Mouse (Mus musculus): ENCODE measurements around the gene Samd4. TPM values are rescaled to one million over a fixed set of nuclear protein-coding genes. Genes with fewer than 3 reads are reported as not detected.

The Samd4 gene
- polyA plus RNA-seq, 1 experiment from 2014 or later = 17.6 TPM

DNA sequence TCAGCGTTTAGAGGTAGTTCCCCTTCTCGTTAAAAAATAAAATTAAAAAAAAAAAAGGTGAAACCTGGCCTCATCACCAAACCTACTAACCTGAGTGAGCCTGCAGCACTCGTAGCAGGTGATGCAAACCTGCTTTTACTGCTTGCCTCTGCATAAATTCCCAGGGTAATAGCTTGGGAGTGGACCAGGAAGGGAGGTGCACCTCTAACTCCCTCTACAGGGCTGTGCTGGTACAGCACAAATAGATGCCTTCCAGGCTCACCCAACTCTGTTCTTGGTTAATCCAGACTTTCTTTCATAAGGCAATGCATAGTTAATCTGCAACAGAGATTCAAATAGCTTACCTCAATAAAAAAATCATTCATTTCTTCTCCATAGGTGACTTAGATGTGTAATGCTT is 121.5 kb downstream of the Samd4 start:
- Histone ChIP-seq H3K4me1 (replicated peaks) (peaks cover 45% of the 10 kb centered on the region), H3K4me3 (no peak overlapping the region), H3K27me3 (no peaks in the 10 kb centered on the region), H3K36me3 (no peaks in the 10 kb centered on the region), H3K27ac (no peak overlapping the region), H3K9ac (no peak overlapping the region), H3K4me2 (no peak overlapping the region), H3K9me3 (replicated peaks) (no peaks in the 10 kb centered on the region)
- 40% methylated on average over 3 of the region's 3 CpGs for WGBS
- ATAC-seq (replicated peaks; ENCODE audit: insufficient number of reproducible peaks, insufficient read depth, low FRiP score, low read depth) = no peak

DNA sequence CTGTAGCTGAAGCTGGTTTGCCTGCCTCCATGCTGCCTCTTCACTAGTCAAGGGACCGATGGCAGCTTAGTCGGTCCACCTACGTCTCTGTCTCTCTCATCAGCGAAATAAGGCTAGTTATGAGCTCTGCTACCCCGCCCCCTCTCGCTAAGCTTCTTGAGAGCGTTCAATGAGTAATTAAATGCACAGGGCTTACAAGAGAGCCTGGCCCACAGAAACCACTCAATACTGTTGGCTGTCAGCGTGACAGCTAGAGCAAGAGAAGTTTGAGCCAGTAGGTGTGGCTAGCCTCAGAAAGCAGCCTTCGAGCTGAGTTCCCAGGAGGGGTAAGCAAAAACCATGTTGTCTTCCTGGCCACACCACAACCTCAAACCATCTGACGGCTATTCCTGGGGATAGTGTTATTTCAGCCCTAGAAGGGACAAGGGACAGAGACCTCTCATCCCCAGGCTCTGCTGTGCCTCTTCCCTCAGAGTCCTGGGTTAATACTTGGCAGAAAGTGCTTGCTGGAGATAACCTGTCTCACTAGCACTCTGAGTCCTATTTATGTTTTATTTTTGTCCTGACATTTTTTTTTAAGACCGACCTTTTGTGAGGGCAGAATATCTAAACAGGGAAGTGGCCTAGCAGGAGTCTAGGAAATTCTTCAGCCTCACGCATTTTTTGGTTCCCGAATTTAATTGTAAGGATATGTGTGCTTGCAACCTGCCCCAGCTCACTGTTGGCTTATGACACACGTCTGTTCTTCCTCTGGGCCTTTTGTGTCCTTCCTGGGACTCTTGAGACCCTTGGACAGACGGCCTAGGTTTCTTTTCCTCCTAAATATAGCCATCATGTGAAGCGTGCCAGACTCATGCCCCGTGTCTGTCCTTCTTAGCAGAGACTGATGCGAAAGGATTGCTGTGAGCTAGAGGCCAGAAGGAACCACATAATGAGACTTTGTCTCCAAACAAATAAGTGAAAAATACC is 128.8 kb downstream of the Samd4 start:
- Histone ChIP-seq H3K36me3 (no peaks in the 10 kb centered on the region), H3K4me2 (peak overlapping the region; percentile 49), H3K27ac (peak overlapping the region; percentile 88), H3K4me1 (replicated peaks) (peaks cover 43% of the 10 kb centered on the region), H3K9me3 (replicated peaks) (no peaks in the 10 kb centered on the region), H3K27me3 (no peaks in the 10 kb centered on the region), H3K9ac (0 out of 2 replicates have a peak overlapping the region, but pooled peaks have one; percentile 22), H3K4me3 (no peak overlapping the region)
- 34% methylated on average over 18 of the region's 18 CpGs for WGBS
- peak; percentile 68; the same call in 1 of the 2 replicates for ATAC-seq (replicated peaks; ENCODE audit: insufficient number of reproducible peaks, insufficient read depth, low FRiP score, low read depth)

DNA sequence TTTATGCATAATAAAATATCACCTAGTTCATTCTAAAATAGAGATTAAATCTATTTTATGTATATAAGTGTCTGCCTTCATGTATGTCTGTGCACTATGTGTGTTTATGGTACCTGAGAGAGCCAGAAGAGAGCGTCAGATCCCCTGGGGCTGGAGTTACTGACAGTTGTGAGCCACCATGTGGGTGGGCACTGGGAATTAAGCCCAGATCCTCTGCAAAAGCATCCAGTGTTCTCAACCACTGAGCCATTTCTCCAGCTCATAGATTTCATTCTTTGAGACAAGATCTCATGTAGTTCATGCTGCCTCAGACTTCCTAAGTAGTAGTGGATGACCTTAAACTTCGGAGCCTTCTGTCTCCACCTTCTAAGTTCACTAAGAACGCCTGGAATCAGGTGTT is 133.0 kb downstream of the Samd4 start:
- no peaks in the 10 kb centered on the region for H3K9me3 ChIP-seq (replicated peaks)
- H3K27me3 ChIP-seq = no peaks in the 10 kb centered on the region
- peaks cover 25% of the 10 kb centered on the region for H3K4me1 ChIP-seq (replicated peaks)
- ATAC-seq (replicated peaks; ENCODE audit: insufficient number of reproducible peaks, insufficient read depth, low FRiP score, low read depth) = no peak
- 90% methylated on average over 3 of the region's 3 CpGs for WGBS
- H3K27ac ChIP-seq = no peak overlapping the region
- no peak overlapping the region for H3K4me3 ChIP-seq
- no peak overlapping the region for H3K4me2 ChIP-seq
- H3K36me3 ChIP-seq = peaks cover 6% of the 10 kb centered on the region; the same call in 1 of the 2 replicates
- no peak overlapping the region for H3K9ac ChIP-seq

DNA sequence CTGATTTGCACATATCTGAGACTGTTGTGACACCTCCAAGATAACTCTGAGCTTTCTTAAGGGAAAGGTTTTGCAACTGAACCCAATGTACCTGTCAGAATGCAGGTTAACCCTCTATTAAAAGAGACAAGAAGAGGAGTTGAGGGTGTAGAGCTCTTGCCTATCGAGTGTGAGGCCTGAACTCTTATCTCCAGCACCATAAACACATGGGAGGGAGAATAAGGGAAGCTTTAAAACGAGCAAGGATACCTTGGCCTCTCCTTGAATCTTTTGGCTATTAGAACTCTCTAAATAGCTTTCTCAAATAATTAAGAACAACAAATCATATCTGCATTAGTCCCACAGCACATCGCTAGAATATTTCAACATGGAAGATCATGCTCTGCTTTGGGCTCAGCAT is 135.0 kb downstream of the Samd4 start:
- Histone ChIP-seq H3K27me3 (no peaks in the 10 kb centered on the region), H3K27ac (no peak overlapping the region), H3K9me3 (replicated peaks) (no peaks in the 10 kb centered on the region), H3K4me2 (no peak overlapping the region), H3K9ac (no peak overlapping the region), H3K4me1 (replicated peaks) (peaks cover 12% of the 10 kb centered on the region), H3K4me3 (no peak overlapping the region), H3K36me3 (peaks cover 6% of the 10 kb centered on the region; the same call in 1 of the 2 replicates)
- WGBS = 71% methylated on average over 3 of the region's 3 CpGs
- ATAC-seq (replicated peaks; ENCODE audit: insufficient number of reproducible peaks, insufficient read depth, low FRiP score, low read depth) = no peak

DNA sequence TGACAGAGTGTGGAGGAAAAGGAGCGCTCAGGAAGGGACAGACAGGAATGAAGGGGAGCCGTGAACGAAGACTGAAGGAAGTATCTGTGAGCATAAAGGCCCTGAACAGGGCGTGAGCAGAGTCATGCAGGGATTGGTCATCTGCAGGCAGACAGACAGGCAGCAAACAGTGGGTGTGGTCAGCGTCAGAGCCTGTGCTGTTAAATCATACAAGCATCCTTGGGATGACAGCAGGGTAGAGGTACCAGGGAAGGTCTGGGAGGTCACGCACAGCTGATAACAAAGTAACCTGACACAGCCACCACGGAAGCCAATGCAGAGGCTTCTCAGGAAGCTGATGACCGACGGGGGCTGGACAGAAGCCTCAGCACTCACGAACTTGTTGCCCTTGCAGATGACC is 138.2 kb downstream of the Samd4 start:
- H3K27me3 ChIP-seq = no peaks in the 10 kb centered on the region
- no peaks in the 10 kb centered on the region for H3K9me3 ChIP-seq (replicated peaks)
- no peak overlapping the region for H3K27ac ChIP-seq
- H3K4me2 ChIP-seq = no peak overlapping the region
- H3K9ac ChIP-seq = no peak overlapping the region
- H3K4me3 ChIP-seq = no peak overlapping the region
- 25% methylated on average over 10 of the region's 10 CpGs for WGBS
- no peak for ATAC-seq (replicated peaks; ENCODE audit: insufficient number of reproducible peaks, insufficient read depth, low FRiP score, low read depth)
- peaks cover 6% of the 10 kb centered on the region; the same call in 1 of the 2 replicates for H3K36me3 ChIP-seq
- H3K4me1 ChIP-seq (replicated peaks) = peaks cover 10% of the 10 kb centered on the region

DNA sequence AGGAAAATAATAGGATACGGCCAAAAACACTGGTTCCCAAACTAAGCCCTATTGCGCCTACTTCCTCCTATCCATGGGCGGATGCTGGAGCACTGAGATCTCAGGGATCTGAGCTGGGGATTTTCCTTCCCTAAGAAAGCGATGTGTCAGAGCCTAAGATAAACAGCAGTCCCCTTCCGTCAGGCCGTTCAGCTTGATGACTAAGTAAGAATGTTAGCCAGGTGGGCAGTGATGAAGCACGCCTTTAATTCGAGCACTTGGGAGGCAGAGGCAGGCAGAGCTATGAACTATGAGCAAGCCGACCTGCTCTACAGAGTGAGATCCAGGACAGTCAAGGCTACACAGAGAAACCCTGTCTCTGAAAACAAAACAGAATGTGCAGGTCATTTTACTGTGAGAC is 140.9 kb downstream of the Samd4 start:
- Histone ChIP-seq H3K27me3 (no peaks in the 10 kb centered on the region), H3K4me3 (no peak overlapping the region), H3K36me3 (no peaks in the 10 kb centered on the region), H3K27ac (no peak overlapping the region), H3K4me1 (replicated peaks) (peaks cover 21% of the 10 kb centered on the region), H3K4me2 (no peak overlapping the region), H3K9me3 (replicated peaks) (no peaks in the 10 kb centered on the region), H3K9ac (no peak overlapping the region)
- WGBS = 76% methylated on average over 9 of the region's 9 CpGs
- ATAC-seq (replicated peaks; ENCODE audit: insufficient number of reproducible peaks, insufficient read depth, low FRiP score, low read depth) = no peak

DNA sequence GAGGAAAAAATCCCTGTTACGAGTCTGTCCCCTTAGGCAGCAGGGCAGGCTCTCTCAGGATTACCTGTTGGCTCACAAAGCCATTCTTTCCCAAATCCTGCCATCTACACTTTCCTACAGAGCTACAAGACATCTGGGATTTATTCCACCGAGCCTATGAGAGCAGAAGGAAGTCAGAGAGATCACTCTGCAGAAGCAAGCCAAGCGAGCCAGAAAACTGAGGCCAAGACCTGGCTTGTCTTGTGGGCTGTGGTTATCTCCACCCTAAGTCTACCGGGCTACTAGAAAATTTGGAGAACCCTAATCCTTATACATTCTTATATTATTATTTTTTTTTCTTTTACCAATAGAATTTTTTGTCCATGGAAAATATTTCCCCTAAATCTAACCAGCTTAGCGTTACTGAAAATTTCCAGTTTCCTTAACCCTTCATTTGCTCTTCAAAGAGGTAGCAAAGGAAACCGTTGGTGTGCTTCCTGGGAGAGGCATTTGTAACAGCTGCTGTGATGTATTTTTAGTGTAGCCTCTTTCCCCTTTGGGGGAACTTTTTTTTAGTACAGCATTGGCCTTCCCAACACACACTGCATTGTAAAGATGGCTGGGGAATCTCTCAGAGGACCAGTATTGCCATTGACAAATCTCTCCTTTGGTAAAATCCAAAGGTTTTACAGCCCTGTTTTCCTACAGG is 144.9 kb downstream of the Samd4 start:
- Histone ChIP-seq H3K4me3 (no peak overlapping the region), H3K4me2 (no peak overlapping the region), H3K9ac (no peak overlapping the region), H3K36me3 (no peaks in the 10 kb centered on the region), H3K27me3 (no peaks in the 10 kb centered on the region), H3K9me3 (replicated peaks) (no peaks in the 10 kb centered on the region), H3K4me1 (replicated peaks) (peaks cover 15% of the 10 kb centered on the region; the same call in 1 of the 2 replicates), H3K27ac (peak overlapping the region; percentile 3; the same call in 1 of the 2 replicates)
- no peak for ATAC-seq (replicated peaks; ENCODE audit: insufficient number of reproducible peaks, insufficient read depth, low FRiP score, low read depth)
- 54% methylated on average over 6 of the region's 6 CpGs for WGBS

DNA sequence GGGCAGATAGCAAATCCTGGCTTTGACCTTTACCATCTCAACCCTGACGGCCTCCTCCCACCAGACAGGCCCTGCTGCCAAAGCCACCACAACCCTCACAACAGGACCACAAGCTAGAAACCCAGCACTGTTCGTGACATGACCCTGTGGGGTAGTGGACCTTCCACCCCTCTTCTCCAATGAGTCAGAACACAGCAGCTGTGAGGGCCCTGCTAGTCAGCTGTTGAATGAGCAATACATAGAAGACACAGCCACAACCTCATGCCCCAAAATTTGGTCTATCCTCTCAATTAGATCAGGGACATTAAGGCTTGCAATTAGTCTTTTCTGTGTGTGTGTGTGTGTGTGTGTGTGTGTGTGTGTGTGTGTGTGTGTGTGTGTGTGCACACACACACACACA is 148.9 kb downstream of the Samd4 start:
- WGBS = 80% methylated on average over 2 of the region's 2 CpGs
- Histone ChIP-seq H3K4me3 (no peak overlapping the region), H3K27ac (no peak overlapping the region), H3K4me2 (no peak overlapping the region), H3K36me3 (no peaks in the 10 kb centered on the region), H3K4me1 (replicated peaks) (peaks cover 15% of the 10 kb centered on the region), H3K27me3 (no peaks in the 10 kb centered on the region), H3K9ac (no peak overlapping the region), H3K9me3 (replicated peaks) (no peaks in the 10 kb centered on the region)
- ATAC-seq (replicated peaks; ENCODE audit: insufficient number of reproducible peaks, insufficient read depth, low FRiP score, low read depth) = no peak

DNA sequence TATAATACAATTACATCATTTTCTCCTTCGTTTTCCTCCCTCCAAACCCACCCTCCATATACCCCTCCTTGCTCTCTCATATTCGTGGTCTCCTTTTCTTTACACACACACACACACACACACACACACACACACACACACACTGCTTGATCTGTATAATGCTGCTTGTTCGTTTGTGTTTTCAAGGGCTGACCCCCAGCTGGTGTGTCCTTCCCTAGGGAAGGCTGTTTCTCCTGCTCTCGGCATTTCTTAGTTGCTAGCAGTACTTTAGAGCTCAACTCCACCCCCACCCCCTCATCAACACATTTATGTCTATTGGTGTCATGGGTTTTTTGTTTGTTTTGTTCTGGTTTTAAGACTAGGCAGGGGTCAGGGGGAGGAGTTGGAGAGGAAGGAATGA is 149.5 kb downstream of the Samd4 start:
- Histone ChIP-seq H3K4me3 (no peak overlapping the region), H3K4me2 (no peak overlapping the region), H3K27ac (no peak overlapping the region), H3K4me1 (replicated peaks) (peaks cover 20% of the 10 kb centered on the region), H3K27me3 (no peaks in the 10 kb centered on the region), H3K9ac (no peak overlapping the region), H3K9me3 (replicated peaks) (no peaks in the 10 kb centered on the region), H3K36me3 (no peaks in the 10 kb centered on the region)
- 53% methylated on average over 4 of the region's 4 CpGs for WGBS
- no peak for ATAC-seq (replicated peaks; ENCODE audit: insufficient number of reproducible peaks, insufficient read depth, low FRiP score, low read depth)

DNA sequence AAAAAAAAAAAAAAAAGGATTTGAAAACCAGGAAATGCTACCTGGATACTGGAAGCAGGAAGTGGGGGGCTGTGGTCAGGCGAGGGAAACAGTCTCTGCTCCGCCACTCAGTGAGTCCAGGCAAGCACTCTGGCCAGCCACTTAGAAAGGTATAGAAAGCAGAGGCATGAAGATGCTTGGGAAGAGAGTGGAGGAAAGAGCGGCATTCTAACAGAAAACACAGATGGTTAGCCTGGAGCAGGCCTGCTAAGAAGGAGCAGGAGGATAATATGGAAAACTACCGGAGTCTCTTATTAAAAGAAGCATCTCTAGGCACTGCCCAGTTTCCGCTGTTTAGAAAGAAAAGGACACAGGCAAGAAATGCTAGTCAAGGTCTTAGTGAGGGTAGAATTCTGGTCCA is 150.8 kb downstream of the Samd4 start:
- Histone ChIP-seq H3K4me2 (no peak overlapping the region), H3K9me3 (replicated peaks) (no peaks in the 10 kb centered on the region), H3K27ac (no peak overlapping the region), H3K36me3 (no peaks in the 10 kb centered on the region), H3K4me3 (no peak overlapping the region), H3K27me3 (no peaks in the 10 kb centered on the region), H3K9ac (no peak overlapping the region), H3K4me1 (replicated peaks) (peaks cover 8% of the 10 kb centered on the region; the same call in 1 of the 2 replicates)
- 94% methylated on average over 5 of the region's 5 CpGs for WGBS
- ATAC-seq (replicated peaks; ENCODE audit: insufficient number of reproducible peaks, insufficient read depth, low FRiP score, low read depth) = no peak

DNA sequence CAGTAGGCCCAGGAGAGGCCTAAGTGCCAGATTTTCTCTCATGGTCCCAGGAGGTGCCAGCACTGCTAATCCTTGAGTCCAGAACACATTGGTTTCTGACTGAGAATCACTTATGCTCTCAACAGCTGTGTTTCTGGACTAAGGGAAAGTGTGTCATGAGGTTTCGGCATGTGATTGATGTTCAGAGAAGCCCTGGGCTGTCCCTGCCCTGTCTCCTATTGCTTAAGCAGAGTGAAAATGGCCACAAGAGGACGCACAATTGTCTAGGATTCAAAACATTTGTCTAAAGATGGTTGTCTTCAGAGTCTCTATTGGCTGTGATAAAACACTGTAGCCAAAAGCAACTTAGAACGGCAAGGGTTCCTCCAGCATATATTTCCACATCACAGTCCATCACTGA is 159.0 kb downstream of the Samd4 start:
- H3K9me3 ChIP-seq (replicated peaks) = no peaks in the 10 kb centered on the region
- H3K9ac ChIP-seq = no peak overlapping the region
- no peaks in the 10 kb centered on the region for H3K27me3 ChIP-seq
- no peak for ATAC-seq (replicated peaks; ENCODE audit: insufficient number of reproducible peaks, insufficient read depth, low FRiP score, low read depth)
- WGBS = 76% methylated on average over 3 of the region's 3 CpGs
- no peaks in the 10 kb centered on the region for H3K36me3 ChIP-seq
- 0 out of 2 replicates have a peak, but pooled peaks cover 3% of the 10 kb centered on the region for H3K4me1 ChIP-seq (replicated peaks)
- no peak overlapping the region for H3K27ac ChIP-seq
- H3K4me3 ChIP-seq = no peak overlapping the region
- H3K4me2 ChIP-seq = no peak overlapping the region

Measured in heart, embryonic 15.5 days (tissue).